Mouse (Mus musculus) right cerebral cortex, postnatal 36 days (tissue): ENCODE data around the gene Msi2.
A peak's percentile ranks its signal among the peaks of the same experiment; 100 is the strongest.

Experiments used
- DNase-seq, 2 experiments: peaks; one replicate each; pipeline ENCODE4 v3.0.0; 2022; ENCODE audit warnings: low spot score in 2 of 2, mixed read lengths in 1 of 2

Gene Msi2

GRCm38 (mm10) chr11:88592099-88592498 is 126.2 kb downstream of the Msi2 start:
- DNase-seq, result no peak

DNA sequence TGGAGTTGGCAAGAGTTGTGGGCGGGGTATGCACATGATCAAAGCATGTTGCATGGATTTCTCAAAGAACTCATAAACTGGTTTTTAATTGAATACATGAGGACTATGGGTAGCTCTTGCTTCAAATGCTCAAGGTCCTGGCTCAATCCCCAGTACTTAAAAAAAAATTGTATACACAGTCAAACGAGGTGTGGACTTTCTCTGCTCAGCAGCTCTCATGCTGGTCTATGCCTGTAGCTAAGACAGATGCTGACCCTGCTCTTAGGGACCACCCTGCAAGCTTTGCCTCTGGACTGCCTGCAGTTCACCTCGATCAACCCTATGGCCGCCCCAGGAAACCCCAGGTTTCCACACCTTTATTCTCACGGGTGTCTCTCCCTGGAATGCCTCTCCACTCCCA is 127.7 kb downstream of the Msi2 start:
- DNase-seq, result no peak

- no peak for DNase-seq
These were observed 128.7 kb downstream of the Msi2 start for GRCm38 (mm10) chr11:88589641-88590040.

DNA sequence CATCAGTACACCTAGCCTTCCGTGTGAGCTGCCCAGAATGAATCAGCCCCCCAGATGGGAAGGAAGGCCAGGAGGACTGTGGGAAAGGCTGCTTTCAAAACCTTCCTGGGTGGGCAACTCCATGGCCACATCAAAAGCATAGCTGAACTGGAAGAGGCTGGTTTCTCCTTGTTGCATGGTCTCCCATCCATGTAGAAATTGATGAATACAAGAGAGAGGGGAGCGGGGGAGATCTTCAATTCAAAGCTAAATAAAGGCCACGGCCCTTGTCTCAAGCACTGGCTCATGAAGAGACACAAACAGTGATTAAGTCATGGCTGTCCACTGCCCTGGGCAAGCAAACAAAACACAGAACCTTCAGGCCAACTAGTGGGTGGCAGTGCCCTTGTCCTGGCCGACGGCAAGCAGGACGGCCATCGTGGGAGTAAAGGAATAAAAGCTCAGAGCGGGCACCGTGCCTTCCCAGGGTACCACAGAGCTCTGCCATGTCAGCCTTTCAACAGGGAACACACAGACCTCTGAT is 129.6 kb downstream of the Msi2 start:
- DNase-seq, result no peak

- DNase-seq, result no peak
These were observed 130.6 kb downstream of the Msi2 start for GRCm38 (mm10) chr11:88587710-88588109.

GRCm38 (mm10) chr11:88585880-88586279 is 132.4 kb downstream of the Msi2 start:
- DNase-seq, result no peak

DNA sequence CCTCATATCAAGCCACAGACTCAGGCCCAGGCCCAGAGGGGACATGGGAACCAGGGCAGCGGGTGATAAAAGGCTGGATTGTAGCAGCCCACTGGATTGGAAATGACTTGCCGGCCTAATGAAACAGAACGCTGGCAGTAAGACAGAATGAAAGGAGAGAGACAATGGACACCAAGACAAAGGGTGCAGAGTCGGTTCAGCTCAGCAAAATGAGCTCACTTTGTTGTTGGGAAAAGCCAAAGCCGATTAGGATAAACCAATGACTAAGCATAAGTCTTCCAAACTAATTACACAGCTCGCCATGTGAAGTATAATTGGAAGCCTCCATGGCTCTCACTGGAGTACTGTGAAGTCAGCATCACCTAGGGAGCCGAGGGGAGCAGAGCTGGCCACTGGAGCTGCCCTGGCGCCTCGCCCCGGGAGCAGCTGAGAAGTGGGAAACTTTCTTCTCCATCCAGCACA is 133.1 kb downstream of the Msi2 start:
- DNase-seq, result peak; percentile 28 to 37

DNA sequence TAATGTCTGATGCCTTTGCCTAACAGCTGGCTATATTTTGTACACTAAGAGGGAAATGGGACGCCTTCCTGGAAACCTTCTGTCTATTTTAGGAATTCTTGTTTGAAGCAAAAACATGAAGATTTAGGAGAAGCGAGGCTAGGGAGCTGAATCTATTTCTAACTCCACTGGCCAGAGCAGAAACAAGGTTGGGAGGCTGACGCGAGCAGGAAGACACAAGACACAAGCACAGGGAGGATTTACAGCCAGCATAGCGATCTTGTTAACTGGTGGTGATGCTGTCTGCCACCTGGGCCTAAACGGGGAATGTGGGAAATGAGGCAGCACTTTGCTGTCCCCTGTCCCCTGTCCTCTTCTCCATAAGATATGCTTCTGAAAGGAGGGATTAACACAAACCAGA is 134.4 kb downstream of the Msi2 start:
- DNase-seq, result no peak

GRCm38 (mm10) chr11:88583259-88583833 is 135.0 kb downstream of the Msi2 start:
- peak in 1 of 2 experiments; percentile 31 for DNase-seq

- DNase-seq, result no peak
These were observed 135.5 kb downstream of the Msi2 start for GRCm38 (mm10) chr11:88582781-88583180.

GRCm38 (mm10) chr11:88582021-88582707 is 136.1 kb downstream of the Msi2 start:
- DNase-seq, result no peak

DNA sequence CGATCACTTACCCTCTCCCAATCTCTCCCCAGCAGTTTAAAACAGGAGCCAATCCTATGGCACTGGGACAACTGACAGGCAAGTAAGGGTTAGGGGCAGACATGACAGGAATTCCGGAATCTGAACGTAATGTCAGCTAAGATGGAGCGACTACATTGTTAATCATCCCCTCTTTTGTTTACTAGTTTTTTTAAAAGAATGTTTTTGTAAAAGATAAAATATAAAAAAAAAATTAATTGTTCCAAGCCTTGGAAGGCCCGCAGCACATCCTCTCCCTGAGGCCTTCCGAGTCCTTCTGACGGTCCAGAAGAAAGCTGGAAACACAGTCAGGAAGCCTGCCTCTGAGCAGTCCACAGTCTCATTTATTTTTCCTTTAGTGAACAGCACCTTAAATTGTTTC is 136.9 kb downstream of the Msi2 start:
- no peak for DNase-seq

DNA sequence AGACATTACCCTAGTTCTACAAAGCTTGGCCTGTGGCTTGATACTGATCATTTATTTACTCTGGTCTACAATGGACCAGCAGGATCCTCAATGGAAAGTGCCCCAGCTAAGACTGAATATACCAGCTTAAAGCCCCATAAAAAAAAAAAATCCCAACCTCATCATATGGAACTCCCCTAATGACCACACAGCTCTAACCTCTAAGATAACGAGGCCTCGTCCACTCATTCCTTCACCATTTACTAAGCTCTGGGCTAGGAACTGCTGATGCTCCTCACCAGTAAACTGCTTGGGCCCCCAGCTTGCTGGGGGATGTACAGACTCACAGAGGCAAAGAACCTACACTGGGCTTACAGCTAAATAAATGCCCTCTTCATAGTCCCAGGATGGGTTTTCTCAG is 139.6 kb downstream of the Msi2 start:
- no peak for DNase-seq

- no peak for DNase-seq
These were observed 141.2 kb downstream of the Msi2 start for GRCm38 (mm10) chr11:88577076-88577475.

- DNase-seq, result peak in 1 of 2 experiments; percentile 37
These were observed 141.9 kb downstream of the Msi2 start for GRCm38 (mm10) chr11:88576233-88576998.

- DNase-seq, result no peak
These were observed 143.5 kb downstream of the Msi2 start for GRCm38 (mm10) chr11:88574575-88575360.

GRCm38 (mm10) chr11:88573013-88573412 is 145.3 kb downstream of the Msi2 start:
- no peak for DNase-seq

- no peak for DNase-seq
These were observed 145.9 kb downstream of the Msi2 start for GRCm38 (mm10) chr11:88572461-88572860.

DNA sequence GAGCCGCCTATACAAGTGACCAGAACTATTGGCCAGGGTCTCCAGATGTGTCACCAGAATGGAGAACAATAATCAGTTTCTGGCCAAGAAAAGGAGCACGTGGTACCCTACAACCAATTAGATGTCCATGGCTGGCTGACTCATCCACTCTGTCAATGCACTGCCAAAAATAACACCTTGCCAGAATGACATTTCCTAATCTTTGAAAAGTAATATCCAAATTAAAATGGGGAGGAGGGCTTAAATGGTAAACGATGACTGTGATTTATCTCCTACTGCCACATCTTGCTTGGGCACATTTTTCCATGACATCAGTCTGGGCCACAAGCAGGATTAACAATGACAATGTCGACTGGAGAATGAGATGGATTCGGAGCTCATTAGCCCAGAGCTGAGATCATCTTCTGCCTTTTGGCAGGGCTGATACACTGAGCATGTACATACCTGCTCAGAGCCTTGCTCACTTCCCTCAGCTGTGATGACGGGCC is 147.6 kb downstream of the Msi2 start:
- DNase-seq, result no peak

DNA sequence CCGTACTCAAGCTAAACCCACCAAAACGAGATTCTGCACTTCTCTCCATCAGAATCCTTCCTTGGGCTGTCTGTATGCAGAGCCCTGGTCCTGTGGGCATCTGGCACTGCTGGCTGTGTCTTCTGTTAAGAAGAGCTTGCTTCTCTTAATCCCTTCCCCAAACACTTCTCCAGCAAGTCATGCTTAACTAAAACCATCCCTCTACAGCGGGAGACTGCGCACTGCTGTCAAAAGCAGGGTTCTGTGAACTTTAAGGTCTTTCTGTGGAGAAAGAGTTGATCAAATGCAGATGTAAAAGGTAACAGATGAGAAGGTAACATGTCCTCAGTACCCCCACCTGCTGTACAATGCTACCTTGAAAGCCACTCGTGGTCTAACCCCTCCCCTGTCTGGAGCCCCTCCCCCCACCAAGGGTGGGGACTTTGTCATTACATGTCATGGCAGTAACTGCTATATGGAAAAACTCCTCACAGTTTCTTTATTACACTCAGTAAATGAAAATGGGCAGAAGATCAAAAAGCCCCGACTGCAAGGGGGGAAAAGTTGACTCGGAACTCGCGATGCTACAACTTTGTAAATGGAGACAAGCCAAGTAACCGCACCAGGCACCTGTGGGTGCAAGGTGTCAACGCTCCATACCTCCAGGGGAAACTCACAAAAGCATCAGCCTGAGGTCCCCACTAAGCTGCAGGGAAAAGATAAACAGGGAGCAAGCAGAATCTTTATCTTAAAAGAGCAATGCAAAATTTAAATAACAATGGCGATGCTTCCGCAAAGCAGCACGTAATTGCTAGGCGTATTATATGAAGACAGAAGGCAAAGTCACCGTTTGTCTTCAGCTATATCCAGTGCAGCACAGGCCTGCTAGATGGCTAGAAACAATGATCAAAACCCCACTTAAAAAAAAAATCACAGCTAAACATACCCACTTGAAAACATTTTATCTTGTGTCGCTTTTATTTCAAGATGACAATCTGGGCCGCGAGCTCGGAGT is 151.4 kb downstream of the Msi2 start:
- no peak for DNase-seq
